Mouse (Mus musculus): ENCODE results near the gene Islr2. TPM values are rescaled to one million over a fixed set of nuclear protein-coding genes. Genes with fewer than 3 reads are reported as not detected.

Gene Islr2
- polyA plus RNA-seq, 1 experiment, result not detected

GRCm38 (mm10) chr9:58197781-58198701, 6.1 kb downstream of the Islr2 start:
- peaks cover 7% of the 10 kb centered on the region; the same call in 1 of the 2 replicates for H3K4me1 ChIP-seq (ENCODE audit: control insufficient read depth, insufficient read depth, low read length)
- no peak overlapping the region for H3K27ac ChIP-seq (ENCODE audit: insufficient read depth, low read length)
- TF ChIP-seq POLR2A (IDR thresholded peaks at IDR 0.05; ENCODE audit: low read depth, low read length), result no peak
- TF ChIP-seq CTCF (IDR thresholded peaks at IDR 0.05; ENCODE audit: borderline replicate concordance, insufficient read depth, low read length), result peak; percentile 68; the same call in 1 of the 2 replicates
- H3K4me3 ChIP-seq (ENCODE audit: insufficient read depth, low read length), result no peak overlapping the region

GRCm38 (mm10) chr9:58196610-58197567, 7.2 kb downstream of the Islr2 start:
- no peak for TF ChIP-seq CTCF (IDR thresholded peaks at IDR 0.05; ENCODE audit: borderline replicate concordance, insufficient read depth, low read length)
- no peak for TF ChIP-seq POLR2A (IDR thresholded peaks at IDR 0.05; ENCODE audit: low read depth, low read length)
- H3K4me1 ChIP-seq (ENCODE audit: control insufficient read depth, insufficient read depth, low read length), result peaks cover 5% of the 10 kb centered on the region; the same call in 1 of the 2 replicates

GRCm38 (mm10) chr9:58196141-58196540, 8.0 kb downstream of the Islr2 start:
- Histone ChIP-seq H3K27ac (ENCODE audit: insufficient read depth, low read length) (no peak overlapping the region), H3K4me1 (ENCODE audit: control insufficient read depth, insufficient read depth, low read length) (0 out of 2 replicates have a peak, but pooled peaks cover 2% of the 10 kb centered on the region), H3K4me3 (ENCODE audit: insufficient read depth, low read length) (no peak overlapping the region)
- TF ChIP-seq CTCF (IDR thresholded peaks at IDR 0.05; ENCODE audit: borderline replicate concordance, insufficient read depth, low read length), result no peak

More at GRCm38 (mm10) chr9:58196610-58197567, 7.2 kb downstream of the Islr2 start:
- H3K27ac ChIP-seq (ENCODE audit: insufficient read depth, low read length), result no peak overlapping the region
- H3K4me3 ChIP-seq (ENCODE audit: insufficient read depth, low read length), result no peak overlapping the region

GRCm38 (mm10) chr9:58195671-58196070, 8.4 kb downstream of the Islr2 start:
- Histone ChIP-seq H3K27ac (ENCODE audit: insufficient read depth, low read length) (no peak overlapping the region), H3K4me1 (ENCODE audit: control insufficient read depth, insufficient read depth, low read length) (0 out of 2 replicates have a peak, but pooled peaks cover 2% of the 10 kb centered on the region), H3K4me3 (ENCODE audit: insufficient read depth, low read length) (no peak overlapping the region)
- TF ChIP-seq POLR2A (IDR thresholded peaks at IDR 0.05; ENCODE audit: low read depth, low read length) (no peak), CTCF (IDR thresholded peaks at IDR 0.05; ENCODE audit: borderline replicate concordance, insufficient read depth, low read length) (no peak)

GRCm38 (mm10) chr9:58194222-58194621, 9.9 kb downstream of the Islr2 start:
- H3K4me1 ChIP-seq (ENCODE audit: control insufficient read depth, insufficient read depth, low read length), result 0 out of 2 replicates have a peak, but pooled peaks cover 2% of the 10 kb centered on the region
- TF ChIP-seq CTCF (IDR thresholded peaks at IDR 0.05; ENCODE audit: borderline replicate concordance, insufficient read depth, low read length), result no peak
- TF ChIP-seq POLR2A (IDR thresholded peaks at IDR 0.05; ENCODE audit: low read depth, low read length), result no peak

GRCm38 (mm10) chr9:58184456-58184855, 19.7 kb downstream of the Islr2 start:
- no peak for TF ChIP-seq POLR2A (IDR thresholded peaks at IDR 0.05; ENCODE audit: low read depth, low read length)
- TF ChIP-seq CTCF (IDR thresholded peaks at IDR 0.05; ENCODE audit: borderline replicate concordance, insufficient read depth, low read length), result no peak
- Histone ChIP-seq H3K27ac (ENCODE audit: insufficient read depth, low read length) (no peak overlapping the region), H3K4me3 (ENCODE audit: insufficient read depth, low read length) (no peak overlapping the region), H3K4me1 (ENCODE audit: control insufficient read depth, insufficient read depth, low read length) (no peaks in the 10 kb centered on the region)

More at GRCm38 (mm10) chr9:58194222-58194621, 9.9 kb downstream of the Islr2 start:
- no peak overlapping the region for H3K4me3 ChIP-seq (ENCODE audit: insufficient read depth, low read length)
- no peak overlapping the region for H3K27ac ChIP-seq (ENCODE audit: insufficient read depth, low read length)

- TF ChIP-seq CTCF (IDR thresholded peaks at IDR 0.05; ENCODE audit: borderline replicate concordance, insufficient read depth, low read length) (no peak), POLR2A (IDR thresholded peaks at IDR 0.05; ENCODE audit: low read depth, low read length) (no peak)
- no peak overlapping the region for H3K4me3 ChIP-seq (ENCODE audit: insufficient read depth, low read length)
- H3K4me1 ChIP-seq (ENCODE audit: control insufficient read depth, insufficient read depth, low read length), result peaks cover 11% of the 10 kb centered on the region
- H3K27ac ChIP-seq (ENCODE audit: insufficient read depth, low read length), result no peak overlapping the region
Observed at GRCm38 (mm10) chr9:58179390-58179789, 24.7 kb downstream of the Islr2 start.

- TF ChIP-seq POLR2A (IDR thresholded peaks at IDR 0.05; ENCODE audit: low read depth, low read length), result no peak
- TF ChIP-seq CTCF (IDR thresholded peaks at IDR 0.05; ENCODE audit: borderline replicate concordance, insufficient read depth, low read length), result no peak
- no peak overlapping the region for H3K4me3 ChIP-seq (ENCODE audit: insufficient read depth, low read length)
- H3K4me1 ChIP-seq (ENCODE audit: control insufficient read depth, insufficient read depth, low read length), result peaks cover 11% of the 10 kb centered on the region
- no peak overlapping the region for H3K27ac ChIP-seq (ENCODE audit: insufficient read depth, low read length)
Observed at GRCm38 (mm10) chr9:58177165-58177564, 27.0 kb downstream of the Islr2 start.

- Histone ChIP-seq H3K4me3 (ENCODE audit: insufficient read depth, low read length) (no peak overlapping the region), H3K4me1 (ENCODE audit: control insufficient read depth, insufficient read depth, low read length) (peaks cover 11% of the 10 kb centered on the region), H3K27ac (ENCODE audit: insufficient read depth, low read length) (peak overlapping the region; percentile 41)
- TF ChIP-seq CTCF (IDR thresholded peaks at IDR 0.05; ENCODE audit: borderline replicate concordance, insufficient read depth, low read length) (no peak), POLR2A (IDR thresholded peaks at IDR 0.05; ENCODE audit: low read depth, low read length) (no peak)
Observed at GRCm38 (mm10) chr9:58175745-58176487, 28.2 kb downstream of the Islr2 start.
